Mouse (Mus musculus) embryonic facial prominence, embryonic 15.5 days (tissue): ENCODE measurements around the gene Zbtb49. TPM values are rescaled to one million over a fixed set of nuclear protein-coding genes. Genes with fewer than 3 reads are reported as not detected.

Experiments
- ATAC-seq: fragments of 200-750 bp; cut with Nextera tagmentation; 2 replicates; pipeline ENCODE4 v1.8.0; 2017; ENCODE audit warnings: low read depth, moderate TSS enrichment; ENCODE audit not compliant: insufficient number of reproducible peaks, low FRiP score, low TSS enrichment
- H3K27ac ChIP-seq: fragments of 300-500 bp; sonication (generic); replicated peaks from 2 replicates; pipeline ENCODE4 v1.5.1; 2015; ENCODE audit warnings: mild to moderate bottlenecking, inconsistent platforms
- H3K27me3 ChIP-seq: fragments of 300-500 bp; sonication (generic); 2 replicates; pipeline ENCODE4 v1.6.1; 2015; ENCODE audit warnings: inconsistent platforms
- H3K36me3 ChIP-seq: fragments of 300-500 bp; sonication (generic); 2 replicates; pipeline ENCODE4 v1.6.1; 2015; ENCODE audit warnings: mild to moderate bottlenecking, inconsistent platforms
- H3K4me1 ChIP-seq: fragments of 300-500 bp; sonication (generic); 2 replicates; pipeline ENCODE4 v1.6.1; 2015; ENCODE audit warnings: inconsistent platforms
- H3K4me2 ChIP-seq: fragments of 300-500 bp; sonication (generic); replicated peaks from 2 replicates; pipeline ENCODE4 v1.6.1; 2015; ENCODE audit warnings: mild to moderate bottlenecking, inconsistent platforms
- H3K4me3 ChIP-seq: fragments of 300-500 bp; sonication (generic); replicated peaks from 2 replicates; pipeline ENCODE4 v1.5.1; 2015; ENCODE audit warnings: mild to moderate bottlenecking, inconsistent platforms
- H3K9ac ChIP-seq: fragments of 300-500 bp; sonication (generic); 2 replicates; pipeline ENCODE4 v1.6.1; 2015; ENCODE audit warnings: inconsistent platforms
- H3K9me3 ChIP-seq: fragments of 300-500 bp; sonication (generic); replicated peaks from 2 replicates; pipeline ENCODE4 v1.6.1; 2016; ENCODE audit warnings: inconsistent platforms
- WGBS: fragments of 180-500 bp; shearing (Covaris S2); methylation state at CpG from one replicate; pipeline ENCODE4 v1.1.7; 2015; 5-methylcytosine and 5-hydroxymethylcytosine counted together
- polyA plus RNA-seq: library from polyadenylated mRNA; unstranded; fragments of >200 nt; fragmentation: Nextera tagmentation; extraction: Ambion mirVana; gene quantifications from 2 replicates; pipeline ENCODE4 v1.2.1, GENCODE M21; 2015

The Zbtb49 gene
- polyA plus RNA-seq, 1 experiment from 2014 or later = 15.3 TPM

- Histone ChIP-seq H3K9ac (no peak overlapping the region), H3K36me3 (peaks cover 9% of the 10 kb centered on the region; the same call in 1 of the 2 replicates), H3K27me3 (no peaks in the 10 kb centered on the region), H3K4me3 (no peak overlapping the region), H3K9me3 (no peaks in the 10 kb centered on the region), H3K4me2 (no peak overlapping the region), H3K4me1 (no peaks in the 10 kb centered on the region), H3K27ac (no peak overlapping the region)
- ATAC-seq = no peak
These were observed 24.3 kb downstream of the Zbtb49 start for GRCm38 (mm10) chr5:38195941-38196340.

DNA sequence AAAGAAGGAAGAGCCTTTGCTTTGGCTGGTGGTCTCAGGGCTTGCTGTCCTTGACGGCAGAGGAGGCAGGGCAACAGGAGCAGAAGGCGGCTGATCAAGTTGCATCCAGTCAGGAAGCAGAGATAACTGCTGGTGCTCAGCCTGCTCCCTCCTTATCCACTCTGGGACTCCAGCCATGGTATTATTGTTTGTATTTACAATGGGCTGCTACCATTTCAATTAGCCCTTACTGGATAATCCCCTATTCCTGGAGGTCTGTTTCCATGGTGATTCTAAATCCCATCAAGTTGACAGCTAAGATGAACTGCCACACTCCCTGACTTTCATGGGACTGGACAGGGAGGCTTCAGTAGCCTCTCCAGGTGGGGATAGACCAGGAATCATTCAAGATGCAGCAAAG, 25.3 kb downstream of the Zbtb49 start:
- Histone ChIP-seq H3K27ac (no peak overlapping the region), H3K36me3 (0 out of 2 replicates have a peak, but pooled peaks cover 3% of the 10 kb centered on the region), H3K9me3 (no peaks in the 10 kb centered on the region), H3K4me3 (no peak overlapping the region), H3K4me1 (no peaks in the 10 kb centered on the region), H3K27me3 (no peaks in the 10 kb centered on the region), H3K4me2 (no peak overlapping the region), H3K9ac (no peak overlapping the region)
- no peak for ATAC-seq
- WGBS = 16% methylated on average over 2 of the region's 2 CpGs

- H3K4me3 ChIP-seq = no peak overlapping the region
- 80% methylated on average over 3 of the region's 3 CpGs for WGBS
These were observed 29.4 kb downstream of the Zbtb49 start for GRCm38 (mm10) chr5:38190907-38191306.

DNA sequence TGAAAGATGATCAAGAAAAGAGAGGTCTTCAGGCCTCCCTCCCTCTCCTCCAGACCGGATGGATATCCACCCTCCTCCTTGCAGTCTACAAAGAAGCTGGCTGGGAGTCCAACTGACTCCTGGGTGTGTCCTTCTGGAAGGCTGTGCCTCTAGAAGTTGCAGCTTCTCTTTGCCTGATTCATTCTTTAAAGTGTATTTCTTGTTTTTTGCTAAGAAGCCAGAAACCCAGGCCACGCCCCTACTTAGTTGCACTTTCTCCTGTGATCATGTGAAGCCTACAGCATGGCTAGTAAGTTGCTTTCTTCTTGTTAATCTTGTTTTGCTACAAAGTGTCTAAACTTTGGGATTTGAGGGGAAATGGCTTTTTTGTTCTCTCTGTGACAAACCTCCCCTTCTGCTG, 33.3 kb downstream of the Zbtb49 start:
- no peak for ATAC-seq
- no peaks in the 10 kb centered on the region for H3K9me3 ChIP-seq
- WGBS = 75% methylated on average over 2 of the region's 2 CpGs

More at GRCm38 (mm10) chr5:38190907-38191306, 29.4 kb downstream of the Zbtb49 start:
- H3K4me2 ChIP-seq = no peak overlapping the region
- H3K36me3 ChIP-seq = no peaks in the 10 kb centered on the region
- H3K4me1 ChIP-seq = no peaks in the 10 kb centered on the region
- H3K27me3 ChIP-seq = no peaks in the 10 kb centered on the region
- no peaks in the 10 kb centered on the region for H3K9me3 ChIP-seq
- H3K27ac ChIP-seq = no peak overlapping the region
- ATAC-seq = no peak
- H3K9ac ChIP-seq = no peak overlapping the region

DNA sequence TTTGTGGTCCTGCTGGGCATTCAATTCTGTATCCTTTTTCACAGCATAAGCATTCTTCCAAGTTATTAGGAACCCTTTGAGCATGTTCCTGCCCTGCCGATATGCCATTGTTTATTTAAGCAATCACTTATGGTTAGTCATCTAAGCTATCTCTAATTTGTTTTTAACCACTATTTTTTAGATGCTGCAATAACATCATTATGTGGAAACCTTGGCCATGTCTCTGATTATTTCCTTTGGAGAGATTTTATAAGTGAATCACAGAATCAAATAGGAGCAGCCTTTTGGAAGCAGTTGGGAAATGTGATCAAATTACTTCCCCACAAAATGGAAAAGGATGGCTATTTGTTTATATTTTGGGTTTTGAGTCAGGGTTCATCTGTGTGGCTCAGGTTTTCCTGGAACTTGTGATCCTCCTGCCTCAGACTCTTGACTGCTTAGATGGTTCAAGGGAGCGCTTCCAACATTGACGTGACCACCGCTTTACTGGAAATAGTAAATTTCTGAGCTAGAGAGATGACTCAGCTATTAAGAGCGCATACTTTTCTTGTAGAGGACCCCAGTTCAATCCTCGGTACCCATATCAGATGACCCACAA, 35.5 kb downstream of the Zbtb49 start:
- no peaks in the 10 kb centered on the region for H3K9me3 ChIP-seq
- 71% methylated on average over 6 of the region's 6 CpGs for WGBS
- H3K27me3 ChIP-seq = no peaks in the 10 kb centered on the region
- no peaks in the 10 kb centered on the region for H3K4me1 ChIP-seq
- no peak overlapping the region for H3K4me3 ChIP-seq
- H3K9ac ChIP-seq = no peak overlapping the region
- ATAC-seq = no peak
- H3K4me2 ChIP-seq = no peak overlapping the region
- no peak overlapping the region for H3K27ac ChIP-seq
- no peaks in the 10 kb centered on the region for H3K36me3 ChIP-seq

More for the DNA sequence above, 33.3 kb downstream of the Zbtb49 start:
- Histone ChIP-seq H3K4me1 (no peaks in the 10 kb centered on the region), H3K4me3 (no peak overlapping the region), H3K9ac (no peak overlapping the region), H3K36me3 (no peaks in the 10 kb centered on the region), H3K27me3 (no peaks in the 10 kb centered on the region), H3K27ac (no peak overlapping the region), H3K4me2 (no peak overlapping the region)

DNA sequence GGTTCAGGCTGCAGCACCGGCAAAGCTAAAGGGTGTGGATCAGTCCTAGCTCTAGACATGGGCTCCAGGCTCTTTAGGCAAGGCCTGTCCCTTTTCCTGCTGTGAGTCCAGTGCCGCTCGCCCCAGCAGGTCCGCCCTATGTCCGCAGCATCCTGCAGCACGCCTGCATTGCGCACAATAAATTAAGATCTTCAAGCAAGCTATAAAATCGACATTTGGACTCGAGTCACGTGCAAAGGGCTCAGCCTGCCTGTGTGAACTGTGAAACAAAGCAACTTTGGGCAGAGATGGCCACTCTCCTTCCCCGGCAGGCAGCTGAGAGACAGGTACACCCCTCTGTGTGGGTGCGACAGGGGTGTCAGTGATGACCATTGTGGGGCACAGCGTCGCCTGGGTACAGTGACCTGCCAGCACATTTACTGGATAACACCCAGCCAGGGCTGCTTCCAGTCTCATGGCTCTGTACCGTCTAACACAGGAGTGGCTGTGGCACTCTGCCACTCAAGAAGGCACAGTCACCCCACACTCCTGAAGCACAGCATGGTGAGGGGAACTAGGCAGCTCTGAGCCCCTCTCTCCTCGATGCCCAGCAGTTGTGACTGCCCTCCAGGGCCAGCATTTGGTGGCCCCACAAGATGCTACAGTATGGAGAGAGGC, 45.9 kb downstream of the Zbtb49 start:
- H3K4me2 ChIP-seq = no peak overlapping the region
- H3K27me3 ChIP-seq = peaks cover 6% of the 10 kb centered on the region; the same call in 1 of the 2 replicates
- H3K27ac ChIP-seq = no peak overlapping the region
- ATAC-seq = no peak
- no peak overlapping the region for H3K4me3 ChIP-seq
- no peak overlapping the region for H3K9ac ChIP-seq
- H3K4me1 ChIP-seq = no peaks in the 10 kb centered on the region
- H3K9me3 ChIP-seq = 0 out of 2 replicates have a peak, but pooled peaks cover 5% of the 10 kb centered on the region
- no peaks in the 10 kb centered on the region for H3K36me3 ChIP-seq
- 81% methylated on average over 16 of the region's 16 CpGs for WGBS

GRCm38 (mm10) chr5:38173766-38174165, 46.5 kb downstream of the Zbtb49 start:
- H3K27ac ChIP-seq = no peak overlapping the region
- 46% methylated on average over 5 of the region's 5 CpGs for WGBS
- H3K4me1 ChIP-seq = no peaks in the 10 kb centered on the region
- peaks cover 6% of the 10 kb centered on the region; the same call in 1 of the 2 replicates for H3K27me3 ChIP-seq
- no peak overlapping the region for H3K9ac ChIP-seq
- no peaks in the 10 kb centered on the region for H3K36me3 ChIP-seq
- no peak for ATAC-seq
- 0 out of 2 replicates have a peak, but pooled peaks cover 5% of the 10 kb centered on the region for H3K9me3 ChIP-seq
- H3K4me2 ChIP-seq = no peak overlapping the region
- H3K4me3 ChIP-seq = no peak overlapping the region

DNA sequence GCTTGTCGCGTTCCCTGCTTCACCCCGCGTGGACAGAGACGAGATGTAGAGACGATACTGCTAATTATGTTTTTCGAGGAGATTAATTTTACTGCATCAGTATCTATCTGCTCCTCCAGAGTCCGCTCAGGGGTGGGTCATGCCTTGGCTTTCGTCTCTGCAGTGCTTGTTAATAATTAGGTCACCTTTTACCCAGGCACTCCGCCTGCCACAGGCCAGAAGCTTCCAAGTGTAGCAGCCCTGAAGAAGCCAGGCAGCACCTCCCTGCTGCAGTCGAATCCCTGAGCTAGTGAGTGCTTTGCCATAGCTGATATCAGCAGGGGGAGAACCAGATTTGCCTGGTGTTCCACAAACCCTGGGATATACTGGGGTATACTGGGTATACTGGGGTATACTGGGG, 51.8 kb downstream of the Zbtb49 start:
- H3K4me1 ChIP-seq = no peaks in the 10 kb centered on the region
- H3K9ac ChIP-seq = no peak overlapping the region
- no peaks in the 10 kb centered on the region for H3K36me3 ChIP-seq
- H3K27me3 ChIP-seq = 0 out of 2 replicates have a peak, but pooled peaks cover under 1% of the 10 kb centered on the region
- WGBS = 72% methylated on average over 11 of the region's 11 CpGs
- 0 out of 2 replicates have a peak, but pooled peaks cover 5% of the 10 kb centered on the region for H3K9me3 ChIP-seq
- no peak overlapping the region for H3K27ac ChIP-seq
- ATAC-seq = no peak
- no peak overlapping the region for H3K4me3 ChIP-seq
- no peak overlapping the region for H3K4me2 ChIP-seq

GRCm38 (mm10) chr5:38159634-38160413, 60.4 kb downstream of the Zbtb49 start, which contains the start of gene Nsg1:
Nsg1 (minus strand) TSS chr5:38159907.
- Histone ChIP-seq H3K36me3 (peaks cover 23% of the 10 kb centered on the region), H3K9ac (peak within 1 kb of the TSS; percentile 72), H3K4me3 (peak within 1 kb of the TSS; percentile 85), H3K4me2 (peak within 1 kb of the TSS; percentile 86), H3K27me3 (peaks cover 5% of the 10 kb centered on the region; the same call in 1 of the 2 replicates), H3K4me1 (peaks cover 20% of the 10 kb centered on the region), H3K9me3 (no peaks in the 10 kb centered on the region), H3K27ac (peak within 1 kb of the TSS; percentile 63)
- no peak; the same call in 1 of the 2 replicates for ATAC-seq
- 10% methylated on average over 35 of the region's 35 CpGs for WGBS

GRCm38 (mm10) chr5:38158947-38159633, 61.2 kb downstream of the Zbtb49 start:
- Histone ChIP-seq H3K9me3 (no peaks in the 10 kb centered on the region), H3K36me3 (peaks cover 31% of the 10 kb centered on the region), H3K27ac (peak overlapping the region; percentile 63), H3K9ac (peak overlapping the region; percentile 72), H3K4me1 (peaks cover 20% of the 10 kb centered on the region), H3K4me3 (peak overlapping the region; percentile 85), H3K27me3 (peaks cover 5% of the 10 kb centered on the region; the same call in 1 of the 2 replicates), H3K4me2 (peak overlapping the region; percentile 86)
- ATAC-seq = peak; percentile 75
- under 1% methylated on average over 79 of the region's 79 CpGs for WGBS
